8 mouse cellular contexts compared by ENCODE assay signal in genomic region chr7:126883731-126884181, GRCm38 (mm10). TPM values are rescaled to one million over a fixed set of nuclear protein-coding genes. Genes with fewer than 3 reads are reported as not detected.
DNase-seq lines count a peak whose midpoint lies in the region; ATAC-seq and TF ChIP-seq lines count a peak whose summit lies in the region.

No protein-coding gene starts in this region.

- H3K36me3 ChIP-seq in heart, embryonic 13.5 days: peaks cover 21% of the 10 kb centered on the region
- H3K36me3 ChIP-seq in limb, embryonic 15.5 days: peaks cover 31% of the 10 kb centered on the region

- TF ChIP-seq CTCF in left cerebral cortex, adult 2 months (IDR thresholded peaks at IDR 0.05): no peak
- TF ChIP-seq CTCF in olfactory bulb, adult 2 months (IDR thresholded peaks at IDR 0.05; ENCODE audit: insufficient read depth, low read depth, low read length): no peak

- H3K4me3 ChIP-seq in left cerebral cortex, adult 2 months: peak overlapping the region; percentile 92
- H3K4me3 ChIP-seq in heart, embryonic 13.5 days: peak overlapping the region; percentile 93
- H3K4me3 ChIP-seq in limb, embryonic 15.5 days: peak overlapping the region; percentile 82
- peak overlapping the region; percentile 94 for H3K4me3 ChIP-seq in olfactory bulb, adult 2 months (ENCODE audit: insufficient read depth, low read depth, low read length)

- TF ChIP-seq POLR2A in olfactory bulb, adult 2 months (IDR thresholded peaks at IDR 0.05; ENCODE audit: insufficient read depth, low read depth, low read length): no peak

- H3K4me1 ChIP-seq in heart, embryonic 13.5 days: peaks cover 47% of the 10 kb centered on the region
- H3K4me1 ChIP-seq in limb, embryonic 15.5 days: peaks cover 32% of the 10 kb centered on the region
- H3K4me1 ChIP-seq in olfactory bulb, adult 2 months (ENCODE audit: control insufficient read depth, insufficient read depth, low read length): peaks cover 13% of the 10 kb centered on the region

- H3K9me3 ChIP-seq in heart, embryonic 13.5 days: no peaks in the 10 kb centered on the region
- H3K9me3 ChIP-seq in limb, embryonic 15.5 days: no peaks in the 10 kb centered on the region

- H3K4me2 ChIP-seq in heart, embryonic 13.5 days: peak overlapping the region; percentile 100
- H3K4me2 ChIP-seq in limb, embryonic 15.5 days: peak overlapping the region; percentile 93

- intact Hi-C loops in left cerebral cortex, adult 2 months (cut with DNase I): loop anchor here (2.0 to 5.0 kb wide), 4 partner anchors 44 to 219 kb away; partner anchors contain the start of genes Asphd1, Kctd13 and Maz

- no peak for DNase-seq in left cerebral cortex, adult 2 months (ENCODE audit: extremely low spot score in 1 of 2, low spot score in 2 of 2)
- DNase-seq in left cerebral cortex, adult 11 months (ENCODE audit: low spot score): no peak
- DNase-seq in cerebellum, postnatal 10 days: peak; percentile 49 to 53
- no peak for DNase-seq in right cerebral cortex, postnatal 14 days
- DNase-seq in urinary bladder, postnatal 25 days (ENCODE audit: low spot score): no peak

- H3K27ac ChIP-seq in left cerebral cortex, adult 2 months: peak overlapping the region; percentile 79
- peak overlapping the region; percentile 98 for H3K27ac ChIP-seq in heart, embryonic 13.5 days (replicated peaks)
- peak overlapping the region; percentile 94 for H3K27ac ChIP-seq in limb, embryonic 15.5 days
- H3K27ac ChIP-seq in olfactory bulb, adult 2 months (ENCODE audit: insufficient read depth, low read depth, low read length): peak overlapping the region; percentile 98

- ATAC-seq in heart, embryonic 13.5 days (ENCODE audit: extremely low read depth, insufficient number of reproducible peaks, low FRiP score, low TSS enrichment): no peak
- ATAC-seq in limb, embryonic 15.5 days (ENCODE audit: insufficient number of reproducible peaks, low FRiP score, low TSS enrichment, low read depth): no peak

- WGBS in heart, embryonic 13.5 days: under 1% methylated on average over 15 of the region's 15 CpGs
- WGBS in limb, embryonic 15.5 days: under 1% methylated on average over 15 of the region's 15 CpGs
- WGBS in olfactory bulb, adult 2 months: 0% methylated on average over 15 of the region's 15 CpGs

- no peaks in the 10 kb centered on the region for H3K27me3 ChIP-seq in heart, embryonic 13.5 days (replicated peaks)
- H3K27me3 ChIP-seq in limb, embryonic 15.5 days: no peaks in the 10 kb centered on the region

- H3K9ac ChIP-seq in heart, embryonic 13.5 days: peak overlapping the region; percentile 98
- peak overlapping the region; percentile 91 for H3K9ac ChIP-seq in limb, embryonic 15.5 days

RNA-seq across cellular contexts. Expression of gene Taok2, which starts 0.7 kb away (rescaled TPM):
- 100 to 1,000 TPM; 162 to 167 TPM for total RNA-seq in left cerebral cortex, adult 2 months (2021)
- polyA plus RNA-seq in heart, embryonic 13.5 days (2015; fragmentation: Nextera tagmentation; extraction: Ambion mirVana): 31.8 and 32.1 TPM in 2 replicates
- polyA plus RNA-seq in limb, embryonic 15.5 days (2015; fragmentation: Nextera tagmentation; extraction: Ambion mirVana): 40.9 and 46.3 TPM in 2 replicates
- not detected in 2 replicates for polyA plus RNA-seq in olfactory bulb, adult 2 months (2012; ENCODE audit: insufficient read depth, insufficient read length, low replicate concordance, missing spikeins)

RNA-seq across cellular contexts. Expression of gene Ino80e, which starts 21.6 kb away (rescaled TPM):
- total RNA-seq in left cerebral cortex, adult 2 months (2021): 10 to 100 TPM; 52.5 to 53.2 TPM
- 55.6 and 55.8 TPM in 2 replicates for polyA plus RNA-seq in heart, embryonic 13.5 days (2015; fragmentation: Nextera tagmentation; extraction: Ambion mirVana)
- polyA plus RNA-seq in limb, embryonic 15.5 days (2015; fragmentation: Nextera tagmentation; extraction: Ambion mirVana): 80.7 and 82.1 TPM in 2 replicates
- polyA plus RNA-seq in olfactory bulb, adult 2 months (2012; ENCODE audit: insufficient read depth, insufficient read length, low replicate concordance, missing spikeins): not detected in 2 replicates

RNA-seq across cellular contexts. Expression of gene Hirip3, which starts 22.0 kb away (rescaled TPM):
- total RNA-seq in left cerebral cortex, adult 2 months (2021): 10 to 100 TPM; 36.6 to 40.9 TPM
- polyA plus RNA-seq in heart, embryonic 13.5 days (2015; fragmentation: Nextera tagmentation; extraction: Ambion mirVana): 18.8 and 23.1 TPM in 2 replicates
- 26.7 and 30.1 TPM in 2 replicates for polyA plus RNA-seq in limb, embryonic 15.5 days (2015; fragmentation: Nextera tagmentation; extraction: Ambion mirVana)
- not detected in 2 replicates for polyA plus RNA-seq in olfactory bulb, adult 2 months (2012; ENCODE audit: insufficient read depth, insufficient read length, low replicate concordance, missing spikeins)

RNA-seq across cellular contexts. Expression of gene Doc2a, which starts 36.5 kb away (rescaled TPM):
- 10 to 100 TPM; 46.9 to 51.7 TPM for total RNA-seq in left cerebral cortex, adult 2 months (2021)
- polyA plus RNA-seq in heart, embryonic 13.5 days (2015; fragmentation: Nextera tagmentation; extraction: Ambion mirVana): 0.15 and 0.17 TPM in 2 replicates
- polyA plus RNA-seq in limb, embryonic 15.5 days (2015; fragmentation: Nextera tagmentation; extraction: Ambion mirVana): 0.57 and 0.82 TPM in 2 replicates
- polyA plus RNA-seq in olfactory bulb, adult 2 months (2012; ENCODE audit: insufficient read depth, insufficient read length, low replicate concordance, missing spikeins): not detected in 2 replicates

RNA-seq across cellular contexts. Expression of gene Tmem219, which starts 39.0 kb away (rescaled TPM):
- 10 to 100 TPM; 17.3 to 22.0 TPM for total RNA-seq in left cerebral cortex, adult 2 months (2021)
- 20.4 and 21.5 TPM in 2 replicates for polyA plus RNA-seq in heart, embryonic 13.5 days (2015; fragmentation: Nextera tagmentation; extraction: Ambion mirVana)
- polyA plus RNA-seq in limb, embryonic 15.5 days (2015; fragmentation: Nextera tagmentation; extraction: Ambion mirVana): 31.3 and 35.1 TPM in 2 replicates
- polyA plus RNA-seq in olfactory bulb, adult 2 months (2012; ENCODE audit: insufficient read depth, insufficient read length, low replicate concordance, missing spikeins): not detected in 2 replicates

Comparison
In these comparisons a context has a peak if more than half of its experiments do, and no peak if none do; other contexts are left out.
1. DNase-seq: peak in cerebellum, postnatal 10 days (2 of 2); none in left cerebral cortex, adult 2 months (0 of 2), left cerebral cortex, adult 11 months (single experiment), right cerebral cortex, postnatal 14 days (single experiment) and urinary bladder, postnatal 25 days (single experiment).
2. Peak in every context shown above with its lines, with median percentiles within 50 percentile points of each other: H3K27ac ChIP-seq and H3K4me3 ChIP-seq.